Mouse (Mus musculus): Measurements from ENCODE around the gene Syne2. TPM values are rescaled to one million over a fixed set of nuclear protein-coding genes. Genes with fewer than 3 reads are reported as not detected.
A peak's percentile ranks its signal among the peaks of the same experiment; 100 is the strongest.

Syne2 gene
- polyA plus RNA-seq, 1 experiment from 2014 or later, result 84.3 TPM

DNA sequence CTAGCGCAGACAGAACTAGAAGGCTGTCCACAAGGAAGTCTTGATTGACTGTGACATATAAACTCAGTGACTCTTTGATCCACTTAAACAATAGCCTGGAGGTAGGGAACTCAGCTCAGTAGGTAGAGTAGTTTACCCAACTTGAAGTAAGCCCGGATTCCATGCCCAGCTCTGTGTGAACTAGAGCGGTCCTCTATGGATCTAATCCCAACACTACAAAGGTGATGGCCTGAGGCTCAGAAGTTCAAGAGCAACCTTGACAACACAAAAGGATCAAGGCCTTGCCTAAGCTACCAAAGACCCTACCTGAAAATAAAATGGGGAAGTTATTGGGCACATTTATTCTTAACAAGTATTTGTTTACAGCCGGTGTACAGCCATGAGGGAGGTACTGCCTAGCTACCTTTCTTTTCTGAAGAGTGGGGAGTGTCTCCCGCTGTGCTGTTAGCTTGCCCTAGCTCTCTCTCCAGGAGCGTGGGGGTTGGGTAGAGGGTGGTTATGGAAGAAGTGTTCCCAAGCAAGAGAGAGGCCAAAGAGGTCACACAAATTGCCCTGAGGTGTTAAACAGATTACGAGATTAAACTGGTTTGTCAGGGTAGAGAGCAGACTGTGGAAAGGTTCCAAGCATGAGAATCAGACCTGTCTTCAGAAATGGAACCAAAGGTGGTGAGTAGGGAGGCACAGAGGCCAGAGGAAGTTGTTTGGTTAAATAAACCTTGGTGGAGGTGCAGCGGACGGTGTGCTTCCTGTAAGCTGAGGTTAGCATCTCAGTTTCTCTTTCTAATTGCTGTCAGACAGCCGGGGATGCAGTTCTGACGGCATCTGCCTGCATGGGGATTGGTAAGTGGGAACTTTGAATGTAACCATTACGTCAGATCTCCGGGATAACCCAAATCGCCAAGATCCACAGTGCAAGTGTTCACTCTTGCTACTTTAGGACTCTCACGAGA is 268.3 kb downstream of the Syne2 start:
- WGBS, result 68% methylated on average over 15 of the region's 15 CpGs
- Histone ChIP-seq H3K9me3 (no peaks in the 10 kb centered on the region), H3K27me3 (ENCODE audit: insufficient read depth, poor library complexity, severe bottlenecking) (no peaks in the 10 kb centered on the region), H3K27ac (no peak overlapping the region), H3K36me3 (peaks cover 75% of the 10 kb centered on the region), H3K4me3 (no peak overlapping the region), H3K4me1 (replicated peaks) (peaks cover 15% of the 10 kb centered on the region)
- DNase-seq (ENCODE audit: low spot score), result no peak

DNA sequence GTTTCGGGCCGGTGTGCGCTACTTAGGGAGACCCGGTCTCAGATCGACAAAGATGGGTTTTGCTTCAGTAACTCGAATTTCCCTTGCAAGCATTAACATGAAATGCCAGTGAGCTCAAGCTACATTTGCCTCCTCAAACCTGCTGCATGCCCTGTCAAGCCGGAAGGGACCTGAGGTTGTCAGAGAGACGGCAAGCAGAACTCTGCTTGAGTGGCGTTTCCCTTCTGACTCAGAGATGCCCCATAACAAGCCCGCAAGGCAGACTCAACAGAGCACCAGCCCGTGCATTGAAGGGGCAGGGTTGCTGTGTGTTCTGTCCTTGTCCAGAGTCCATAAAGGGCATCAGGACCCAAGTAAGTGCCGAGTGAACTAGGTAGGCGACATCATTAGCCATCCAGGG is 269.1 kb downstream of the Syne2 start:
- DNase-seq (ENCODE audit: low spot score), result no peak
- Histone ChIP-seq H3K27ac (no peak overlapping the region), H3K27me3 (ENCODE audit: insufficient read depth, poor library complexity, severe bottlenecking) (no peaks in the 10 kb centered on the region), H3K4me3 (no peak overlapping the region), H3K9me3 (no peaks in the 10 kb centered on the region), H3K4me1 (replicated peaks) (peaks cover 7% of the 10 kb centered on the region), H3K36me3 (peaks cover 83% of the 10 kb centered on the region)
- WGBS, result 87% methylated on average over 13 of the region's 13 CpGs

DNA sequence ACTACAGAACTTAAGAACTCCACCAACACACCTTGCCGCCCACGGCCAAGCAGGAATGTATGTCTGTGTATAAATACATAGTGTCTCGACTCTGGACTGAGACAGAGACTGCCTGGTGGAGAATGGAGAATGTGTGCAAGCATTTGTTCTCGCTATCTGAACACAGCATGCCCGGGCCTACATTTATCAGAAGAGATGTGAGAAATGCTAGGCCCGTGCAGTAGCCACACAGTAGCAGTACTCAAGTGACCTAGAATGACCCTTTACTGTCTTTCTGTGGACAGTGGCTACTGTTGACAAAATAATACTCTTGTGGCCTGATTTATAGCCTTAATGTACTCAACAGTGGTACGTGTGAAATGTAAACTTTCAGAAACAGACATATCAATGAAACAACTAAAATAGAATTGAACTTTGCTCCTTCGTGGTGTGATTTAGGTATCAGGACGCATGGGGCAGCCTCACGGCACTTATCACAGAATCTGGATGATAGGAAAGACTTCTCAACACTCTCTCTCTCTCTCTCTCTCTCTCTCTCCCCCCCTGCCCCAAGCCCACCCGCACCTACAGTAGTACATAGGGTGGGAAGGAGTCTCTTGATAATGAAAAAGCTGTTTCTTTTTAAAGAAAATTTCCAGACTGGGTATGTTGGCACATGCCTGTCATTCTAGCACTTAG is 275.0 kb downstream of the Syne2 start:
- Histone ChIP-seq H3K4me1 (replicated peaks) (0 out of 2 replicates have a peak, but pooled peaks cover 5% of the 10 kb centered on the region), H3K27ac (no peak overlapping the region), H3K27me3 (ENCODE audit: insufficient read depth, poor library complexity, severe bottlenecking) (no peaks in the 10 kb centered on the region), H3K9me3 (no peaks in the 10 kb centered on the region), H3K4me3 (no peak overlapping the region), H3K36me3 (peaks cover 99% of the 10 kb centered on the region)
- DNase-seq (ENCODE audit: low spot score), result no peak
- WGBS, result 94% methylated on average over 11 of the region's 11 CpGs

DNA sequence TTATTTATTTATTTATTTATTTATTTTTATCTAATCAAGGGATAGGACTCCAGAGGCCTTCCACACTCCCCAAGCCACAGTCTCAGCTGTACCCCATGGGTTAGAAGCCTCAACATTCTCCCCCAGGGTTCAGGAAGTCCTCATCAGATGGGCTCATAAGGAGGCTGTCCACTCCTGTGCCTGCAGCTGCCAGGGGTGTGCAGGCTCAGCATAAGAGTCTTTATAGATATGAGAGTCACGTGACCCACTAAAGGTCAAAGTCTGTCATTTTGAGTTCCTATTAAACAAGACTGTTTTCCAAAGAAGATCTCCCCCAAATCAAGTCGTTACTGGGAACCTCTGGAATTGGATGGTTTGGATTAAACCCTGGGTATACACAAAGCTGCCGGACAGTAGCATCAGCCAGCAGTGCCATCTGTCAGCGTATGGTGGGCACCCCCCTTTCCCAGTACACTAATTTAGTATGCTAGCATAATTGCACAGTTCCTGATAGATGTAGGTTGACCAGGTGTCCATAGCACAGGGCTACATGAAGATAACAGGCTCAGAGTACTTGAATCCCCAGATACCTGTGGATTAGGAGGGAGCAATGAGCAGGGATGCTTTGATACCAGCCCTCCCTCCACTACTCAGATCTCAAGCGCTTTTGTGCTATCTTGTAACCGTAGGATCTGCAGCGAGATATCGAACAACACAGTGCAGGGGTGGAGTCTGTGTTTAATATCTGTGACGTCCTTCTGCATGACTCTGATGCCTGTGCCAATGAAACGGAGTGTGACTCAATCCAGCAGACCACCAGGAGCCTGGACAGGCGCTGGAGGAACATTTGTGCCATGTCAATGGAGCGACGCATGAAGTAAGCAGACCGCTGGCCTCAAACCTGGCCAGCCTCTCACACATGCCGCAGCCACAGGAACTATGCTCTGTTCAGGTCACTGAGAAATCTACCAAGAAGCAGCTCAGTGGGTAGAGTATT is 276.0 kb downstream of the Syne2 start:
- WGBS, result 91% methylated on average over 15 of the region's 15 CpGs
- no peak for DNase-seq (ENCODE audit: low spot score)
- Histone ChIP-seq H3K9me3 (no peaks in the 10 kb centered on the region), H3K27me3 (ENCODE audit: insufficient read depth, poor library complexity, severe bottlenecking) (no peaks in the 10 kb centered on the region), H3K4me3 (no peak overlapping the region), H3K4me1 (replicated peaks) (0 out of 2 replicates have a peak, but pooled peaks cover 5% of the 10 kb centered on the region), H3K36me3 (peaks cover 99% of the 10 kb centered on the region), H3K27ac (no peak overlapping the region)

DNA sequence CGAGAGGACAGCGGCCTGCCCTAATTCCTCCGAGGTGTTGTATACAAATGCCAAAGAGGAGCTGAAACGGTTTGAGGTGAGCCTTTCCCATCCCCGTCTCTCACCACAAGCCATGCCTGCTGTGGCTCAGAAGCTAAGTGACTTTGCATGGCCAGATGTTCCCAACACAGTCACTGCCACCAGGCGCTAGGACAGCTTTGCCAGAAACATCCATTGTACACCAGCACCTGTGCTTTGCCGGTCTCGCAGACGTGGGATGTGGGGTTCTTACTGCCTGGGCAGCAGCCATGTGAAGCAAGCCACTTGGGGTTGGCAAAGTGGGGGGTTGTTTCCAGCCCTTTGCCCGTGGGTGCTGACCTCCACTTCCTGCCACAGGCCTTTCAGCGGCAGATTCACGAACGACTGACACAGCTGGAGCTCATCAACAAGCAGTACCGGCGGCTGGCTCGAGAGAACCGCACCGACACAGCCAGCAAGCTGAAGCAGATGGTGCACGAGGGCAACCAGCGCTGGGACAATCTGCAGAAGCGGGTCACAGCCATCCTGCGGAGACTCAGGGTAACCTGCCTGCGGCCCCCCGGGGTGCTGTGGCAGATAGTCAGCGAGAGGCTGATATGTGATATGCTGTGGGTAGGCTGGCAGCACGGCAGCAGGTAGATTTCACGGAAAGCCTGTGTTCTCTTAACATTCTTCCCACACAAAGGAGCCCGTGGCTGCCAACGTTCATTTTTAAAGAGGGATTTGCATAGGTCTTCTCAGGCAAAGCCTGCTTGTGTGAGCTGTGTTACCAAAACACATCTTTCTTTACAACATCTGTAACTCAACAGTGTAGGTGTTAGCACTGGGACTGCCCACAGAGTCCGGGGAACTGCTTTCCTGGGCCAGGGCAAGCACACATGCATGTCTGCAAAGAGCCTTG is 277.4 kb downstream of the Syne2 start:
- H3K9me3 ChIP-seq, result no peaks in the 10 kb centered on the region
- WGBS, result 66% methylated on average over 30 of the region's 30 CpGs
- no peak overlapping the region for H3K27ac ChIP-seq
- DNase-seq (ENCODE audit: low spot score), result peak; percentile 18
- H3K27me3 ChIP-seq (ENCODE audit: insufficient read depth, poor library complexity, severe bottlenecking), result no peaks in the 10 kb centered on the region
- H3K4me1 ChIP-seq (replicated peaks), result 0 out of 2 replicates have a peak, but pooled peaks cover 5% of the 10 kb centered on the region
- peaks cover 99% of the 10 kb centered on the region for H3K36me3 ChIP-seq
- H3K4me3 ChIP-seq, result no peak overlapping the region

DNA sequence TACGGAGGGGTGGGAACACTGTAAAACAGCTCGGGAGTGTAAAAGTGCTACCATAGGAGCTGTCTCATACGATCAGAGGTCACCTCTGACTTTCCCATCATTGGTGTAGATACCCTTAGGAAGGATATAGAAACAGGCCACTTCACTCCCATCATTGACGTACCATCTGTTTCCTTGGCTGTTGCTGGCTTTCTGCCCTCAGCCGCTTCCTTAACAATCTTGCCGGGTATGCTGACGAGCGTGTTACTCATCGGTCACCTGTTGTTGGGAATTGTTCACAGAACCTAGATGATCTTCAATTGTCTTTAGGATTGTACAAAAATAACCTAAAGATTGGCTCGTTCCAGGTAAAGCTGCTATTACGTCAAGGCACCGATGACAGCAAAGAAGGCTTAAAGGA is 284.7 kb downstream of the Syne2 start:
- Histone ChIP-seq H3K4me3 (no peak overlapping the region), H3K27me3 (ENCODE audit: insufficient read depth, poor library complexity, severe bottlenecking) (no peaks in the 10 kb centered on the region), H3K9me3 (no peaks in the 10 kb centered on the region), H3K36me3 (peaks cover 100% of the 10 kb centered on the region), H3K27ac (no peak overlapping the region), H3K4me1 (replicated peaks) (no peaks in the 10 kb centered on the region)
- 97% methylated on average over 12 of the region's 12 CpGs for WGBS
- no peak for DNase-seq (ENCODE audit: low spot score)

DNA sequence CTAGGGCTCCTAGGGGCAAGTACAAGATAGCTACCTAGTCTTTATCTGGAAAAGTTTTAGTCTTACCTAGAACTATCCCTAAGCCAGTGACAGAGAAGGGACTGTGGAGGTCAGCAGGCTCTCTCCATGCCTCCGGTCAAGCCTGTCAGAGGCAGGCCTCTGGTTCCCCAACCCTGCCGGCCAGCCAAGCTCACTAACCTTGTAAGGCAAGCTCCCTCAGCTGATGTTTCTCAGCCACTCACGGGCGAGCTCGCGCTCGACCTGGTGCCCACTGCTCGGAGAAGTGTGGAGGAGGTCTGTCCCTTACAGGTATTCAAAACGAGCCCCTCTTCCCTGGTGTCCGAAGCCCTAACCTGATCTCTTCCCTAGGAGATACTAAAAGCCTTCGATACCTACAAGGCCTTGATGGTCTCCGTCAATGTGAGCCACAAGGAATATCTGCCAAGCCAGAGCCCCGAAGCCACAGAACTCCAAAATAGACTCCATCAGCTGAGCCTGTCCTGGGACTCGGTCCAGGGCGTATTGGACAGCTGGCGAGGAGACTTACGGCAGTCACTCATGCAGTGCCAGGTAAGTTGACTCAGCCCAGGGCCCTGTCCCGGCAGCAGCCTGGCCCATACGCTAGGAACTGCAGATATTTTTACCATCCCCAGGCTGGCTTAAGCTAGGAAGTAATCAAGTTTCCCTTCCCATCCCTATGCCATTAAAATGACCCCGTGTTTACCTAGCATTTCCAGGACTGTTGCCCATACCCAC is 286.8 kb downstream of the Syne2 start:
- Histone ChIP-seq H3K27me3 (ENCODE audit: insufficient read depth, poor library complexity, severe bottlenecking) (no peaks in the 10 kb centered on the region), H3K4me3 (no peak overlapping the region), H3K27ac (no peak overlapping the region), H3K36me3 (peaks cover 100% of the 10 kb centered on the region), H3K4me1 (replicated peaks) (no peaks in the 10 kb centered on the region), H3K9me3 (no peaks in the 10 kb centered on the region)
- no peak for DNase-seq (ENCODE audit: low spot score)
- 94% methylated on average over 20 of the region's 20 CpGs for WGBS

DNA sequence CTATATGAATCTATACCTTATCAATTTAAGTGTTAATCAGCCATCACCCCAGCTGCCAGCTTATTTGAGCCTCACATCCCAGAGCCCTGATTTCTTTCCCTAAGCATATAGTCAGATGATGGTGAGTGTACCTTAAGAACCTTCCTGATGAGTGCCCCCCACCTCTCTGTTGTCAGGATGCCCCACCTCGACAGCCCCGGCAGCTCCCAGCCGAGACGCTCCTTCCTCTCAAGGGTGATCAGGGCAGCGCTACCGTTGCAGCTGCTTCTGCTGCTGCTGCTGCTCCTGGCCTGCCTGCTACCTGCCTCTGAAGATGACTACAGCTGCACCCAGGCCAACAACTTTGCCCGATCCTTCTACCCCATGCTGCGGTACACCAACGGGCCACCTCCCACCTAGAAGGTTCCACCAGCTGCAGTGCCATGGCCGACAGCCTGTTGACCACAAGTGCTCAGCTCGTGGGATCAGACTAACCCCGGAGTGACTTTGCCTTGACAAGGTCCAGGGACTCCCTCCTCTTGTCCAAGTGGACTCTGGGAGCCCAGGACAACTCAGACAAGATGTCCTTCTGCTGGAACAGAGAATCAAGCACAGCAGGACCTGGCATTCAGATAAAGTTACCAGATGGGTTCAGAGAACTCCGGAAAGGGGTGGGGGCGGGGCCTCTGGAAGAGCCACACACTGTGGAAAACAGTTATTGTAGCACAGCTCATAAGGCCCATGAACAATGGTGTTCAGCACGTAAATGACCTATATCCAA is 291.9 kb downstream of the Syne2 start:
- 92% methylated on average over 15 of the region's 15 CpGs for WGBS

DNA sequence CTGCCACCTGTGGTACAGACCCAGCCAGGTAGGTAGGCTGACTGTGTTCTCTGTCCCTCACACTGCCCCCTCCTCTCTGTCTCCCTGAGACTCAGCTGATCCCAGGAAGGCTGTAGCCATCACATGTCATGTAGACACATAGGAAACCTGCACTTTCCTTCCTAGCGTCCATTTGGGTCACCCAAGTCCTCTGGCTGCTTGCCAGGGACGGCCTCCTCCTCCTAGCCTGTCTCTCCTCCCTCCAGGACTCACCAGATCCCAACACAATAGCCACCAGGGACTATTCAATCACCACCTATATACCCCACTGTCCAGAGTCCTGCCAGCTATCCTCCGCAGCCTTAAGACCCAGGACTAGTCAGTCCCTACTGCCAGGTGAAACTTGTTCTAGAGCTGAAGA is 293.1 kb downstream of the Syne2 start:
- Histone ChIP-seq H3K4me3 (no peak overlapping the region), H3K4me1 (replicated peaks) (no peaks in the 10 kb centered on the region), H3K9me3 (no peaks in the 10 kb centered on the region), H3K27me3 (ENCODE audit: insufficient read depth, poor library complexity, severe bottlenecking) (no peaks in the 10 kb centered on the region), H3K27ac (no peak overlapping the region), H3K36me3 (peaks cover 61% of the 10 kb centered on the region)
- WGBS, result 88% methylated on average over 3 of the region's 3 CpGs
- no peak for DNase-seq (ENCODE audit: low spot score)

More for the DNA sequence above, 291.9 kb downstream of the Syne2 start:
- no peak for DNase-seq (ENCODE audit: low spot score)
- Histone ChIP-seq H3K27me3 (ENCODE audit: insufficient read depth, poor library complexity, severe bottlenecking) (no peaks in the 10 kb centered on the region), H3K4me1 (replicated peaks) (no peaks in the 10 kb centered on the region), H3K27ac (no peak overlapping the region), H3K4me3 (no peak overlapping the region), H3K36me3 (peaks cover 73% of the 10 kb centered on the region), H3K9me3 (no peaks in the 10 kb centered on the region)

DNA sequence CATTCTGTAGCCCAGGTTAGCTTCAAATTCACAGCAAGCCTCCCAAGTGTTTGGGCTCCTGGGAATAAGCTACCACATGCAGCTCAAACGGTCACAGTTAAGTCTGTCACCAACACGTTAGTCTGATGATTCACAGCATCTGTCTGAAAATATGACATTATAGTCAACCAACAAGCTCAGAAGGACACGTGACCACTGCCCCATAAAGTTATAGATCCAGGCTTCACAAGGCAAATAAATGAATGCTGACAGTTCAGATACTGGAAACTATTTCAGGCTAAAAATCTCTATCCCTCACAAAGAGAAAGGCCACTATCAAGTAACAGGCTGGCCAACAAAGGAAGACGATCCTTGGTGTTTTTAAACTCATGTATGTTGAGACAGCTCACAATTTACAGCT is 298.6 kb downstream of the Syne2 start:
- WGBS, result 78% methylated on average over 4 of the region's 4 CpGs
- peaks cover 8% of the 10 kb centered on the region for H3K4me1 ChIP-seq (replicated peaks)
- peaks cover 8% of the 10 kb centered on the region for H3K36me3 ChIP-seq
- H3K4me3 ChIP-seq, result no peak overlapping the region
- no peak for DNase-seq (ENCODE audit: low spot score)
- no peaks in the 10 kb centered on the region for H3K9me3 ChIP-seq
- no peaks in the 10 kb centered on the region for H3K27me3 ChIP-seq (ENCODE audit: insufficient read depth, poor library complexity, severe bottlenecking)
- no peak overlapping the region for H3K27ac ChIP-seq
